Mouse (Mus musculus): ENCODE measurements around the gene Zfp418.
A peak's percentile ranks its signal among the peaks of the same experiment; 100 is the strongest.

DNA sequence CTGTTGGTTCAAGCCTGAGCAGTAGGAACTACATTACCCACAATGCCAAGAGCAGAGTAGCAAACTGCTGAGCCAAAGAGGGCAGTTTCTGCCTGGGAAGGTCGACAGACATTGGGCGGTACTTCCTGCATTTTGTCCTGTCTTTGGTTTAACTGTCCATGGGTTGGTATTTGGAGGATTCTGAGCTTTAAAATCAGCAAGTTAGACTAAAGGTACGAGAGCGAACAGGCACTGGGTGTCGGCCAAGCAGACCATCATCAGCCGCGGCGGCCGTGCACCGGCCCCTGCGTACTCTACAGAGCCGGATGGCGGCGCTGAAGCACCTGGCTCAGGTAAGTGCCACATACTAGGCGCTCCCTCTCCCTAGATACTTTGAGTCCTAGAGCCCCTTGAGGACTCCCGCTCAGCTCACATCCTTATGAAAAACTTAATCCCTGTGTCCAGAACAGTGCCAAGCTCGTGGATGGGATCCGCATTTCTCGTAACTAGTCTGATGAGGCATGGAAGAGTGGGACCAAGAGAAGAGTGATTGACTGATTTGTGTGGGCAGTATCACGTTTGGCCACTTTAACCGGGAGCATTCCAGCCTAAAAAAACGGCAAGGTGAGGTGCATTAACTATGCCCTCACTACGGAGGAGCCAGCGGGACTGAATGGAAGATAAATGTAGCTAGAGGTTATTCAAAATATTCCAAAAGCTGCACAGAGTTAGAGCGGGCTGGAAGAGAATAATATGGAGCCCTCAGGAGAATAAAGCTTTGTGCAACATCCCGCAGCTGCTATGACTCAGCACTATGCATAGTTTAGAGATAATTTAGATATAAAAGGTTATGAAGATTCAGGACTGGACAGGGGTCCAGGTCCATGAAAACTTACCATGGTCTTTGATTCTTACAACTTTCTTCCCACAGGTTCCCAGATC, at the start of gene Zfp418:
- peak; percentile 35; the same call in 1 of the 2 replicates for TF ChIP-seq POLR2A (IDR thresholded peaks at IDR 0.05; ENCODE audit: borderline replicate concordance, insufficient read depth, low read length)
- no peak for TF ChIP-seq CTCF (IDR thresholded peaks at IDR 0.05; ENCODE audit: borderline replicate concordance, insufficient read depth, low read depth, low read length)

Data from cerebellum, adult 2 months (tissue).